Mouse (Mus musculus) gastrocnemius, postnatal 25 days (tissue): ENCODE measurements at regions not wholly inside any gene's neighbourhood (a gene's known extent, or its start where the extent isn't known, plus 50 kb on each side); places are given as distances from the start of the nearest gene placed in this dataset.

Experiments
- DNase-seq: peaks from one replicate; pipeline ENCODE4 v3.0.0; 2022

DNA sequence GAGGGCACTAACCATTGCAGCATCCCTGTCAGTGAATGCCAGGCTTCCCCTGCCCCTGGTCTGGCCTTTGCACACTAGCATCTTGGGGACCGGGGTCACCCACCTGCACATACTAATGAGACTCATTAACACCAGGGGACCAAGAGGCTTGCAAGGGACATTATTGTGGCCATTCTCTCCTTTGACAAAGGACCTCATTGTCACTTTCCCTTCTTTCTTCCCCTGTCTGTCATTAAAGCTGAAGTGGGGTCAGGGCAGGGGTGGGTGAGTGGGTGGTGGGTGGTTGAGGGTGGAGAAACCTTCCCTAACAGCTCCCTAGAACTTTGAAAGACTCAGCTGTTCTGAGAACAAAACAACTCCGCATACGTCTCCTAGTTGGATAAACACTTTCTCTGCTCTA is 356.4 kb upstream of the Id2 start:
- no peak for DNase-seq

DNA sequence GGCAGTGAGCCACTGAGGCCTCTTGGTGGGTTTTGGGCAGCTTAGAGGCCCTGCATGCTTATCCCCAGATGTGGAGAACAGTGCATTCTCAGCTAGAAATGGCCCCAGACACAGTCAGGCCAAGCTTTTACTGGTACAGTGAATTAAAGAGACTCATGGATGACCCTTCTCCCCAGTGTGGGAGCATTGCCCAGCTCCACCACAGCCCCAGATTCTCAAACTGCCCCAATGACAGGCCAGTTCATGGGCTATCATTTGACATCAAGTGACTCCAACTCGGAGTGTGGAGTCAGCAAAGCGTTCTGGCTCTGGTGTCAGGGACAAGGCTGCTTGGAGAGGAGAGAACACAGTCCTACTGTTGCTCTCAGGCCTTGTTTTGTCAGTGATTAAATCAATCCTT is 354.2 kb upstream of the Id2 start:
- no peak for DNase-seq

DNA sequence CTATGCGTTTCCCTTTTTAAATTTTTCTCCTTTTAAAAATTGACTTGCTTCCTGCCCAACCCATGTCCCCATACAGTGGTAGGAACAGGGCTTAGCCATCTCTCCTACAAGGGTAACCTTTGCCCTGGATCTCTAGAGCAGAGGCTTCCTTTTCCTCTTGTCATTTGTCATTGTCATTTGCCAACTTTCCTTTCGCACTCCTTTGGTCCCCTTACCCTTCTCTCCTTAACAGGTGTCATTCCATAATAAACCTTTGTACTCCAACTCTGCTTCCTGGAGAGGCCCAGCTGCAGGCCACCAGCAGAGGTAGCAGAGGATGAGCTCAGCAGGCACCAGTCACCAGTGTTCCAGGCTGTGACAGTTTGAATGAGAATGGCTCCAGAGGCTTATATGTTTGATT is 347.4 kb upstream of the Id2 start:
- no peak for DNase-seq

DNA sequence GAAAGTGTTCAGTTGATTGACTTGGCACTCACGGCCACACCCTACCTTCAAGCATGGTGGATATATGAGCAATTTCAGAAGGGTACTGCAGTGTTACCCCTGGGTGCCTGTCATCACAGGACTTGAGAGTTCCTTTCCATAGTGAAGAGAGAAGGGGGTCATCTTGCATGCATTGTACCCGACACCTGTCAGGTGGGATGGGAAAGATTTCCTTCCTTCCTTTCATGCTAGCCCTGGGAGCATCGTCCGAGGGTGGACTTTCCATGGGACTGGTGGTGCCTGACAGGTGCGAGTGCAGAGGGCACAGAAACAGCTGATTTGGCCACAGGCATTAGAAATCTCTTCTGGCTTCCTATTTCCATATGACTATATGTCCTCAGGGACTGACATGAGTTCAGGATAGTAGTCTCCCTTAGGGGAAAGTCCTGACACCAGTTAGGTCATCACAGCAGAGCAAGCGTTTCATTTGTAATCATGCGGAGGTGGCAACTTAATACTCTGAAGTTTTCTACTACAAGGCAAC is 342.1 kb upstream of the Id2 start:
- no peak for DNase-seq

DNA sequence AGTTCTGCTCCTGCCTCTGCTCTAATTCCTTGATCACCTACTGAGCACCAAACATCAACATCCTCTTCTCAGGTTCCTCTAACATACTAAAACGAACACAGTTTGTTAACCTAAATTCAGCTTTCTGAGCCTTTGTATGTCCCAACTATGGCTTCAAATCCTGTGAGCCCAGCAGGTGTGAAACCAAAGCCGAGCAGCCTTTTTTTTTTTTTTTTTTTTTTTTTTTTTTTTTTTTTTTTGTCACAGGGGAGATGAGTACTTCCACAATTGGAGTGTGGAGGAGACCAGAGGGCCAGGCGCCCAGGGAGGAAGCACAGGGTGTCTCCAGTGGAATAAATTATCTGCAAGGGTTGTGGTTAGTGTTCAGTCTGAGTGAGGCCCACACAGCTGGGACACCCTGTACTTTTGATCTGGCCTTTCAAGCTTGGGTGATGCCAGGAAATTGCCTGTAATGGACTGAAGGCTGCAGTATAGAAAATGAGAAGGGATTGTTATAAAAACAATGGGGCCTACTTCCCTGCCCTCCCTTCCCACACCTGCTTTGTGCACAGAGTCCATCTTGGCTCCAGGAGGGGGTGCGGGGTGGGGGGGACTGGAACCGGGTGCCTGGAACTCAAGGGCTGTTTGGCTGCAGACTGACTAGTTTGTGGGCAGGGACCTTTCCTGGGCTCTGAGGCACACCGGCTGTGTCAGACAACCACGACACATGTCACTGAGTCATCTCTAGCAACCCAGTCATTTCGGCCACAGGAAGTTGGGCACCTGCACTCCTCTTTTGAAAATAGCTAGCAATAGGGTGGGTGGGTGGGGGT is 341.5 kb upstream of the Id2 start:
- peak; percentile 15 for DNase-seq

DNA sequence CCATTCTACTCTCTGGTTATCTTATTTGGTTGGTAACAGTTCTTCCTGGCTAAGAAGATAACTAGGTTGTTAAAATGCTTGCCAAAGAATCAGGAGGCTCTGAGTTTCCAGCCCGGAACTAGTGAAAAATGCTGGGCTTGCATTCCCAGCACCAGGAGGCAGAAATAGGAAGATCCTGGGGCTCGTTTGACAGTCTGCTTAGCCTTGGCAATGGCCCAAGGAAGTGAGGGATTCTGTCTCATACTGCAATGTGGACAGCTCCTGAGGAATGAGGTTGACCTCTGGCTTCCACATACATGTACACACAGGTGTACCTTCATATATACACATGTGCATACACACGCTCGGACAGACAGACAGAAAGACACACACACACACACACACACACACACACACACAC is 340.6 kb upstream of the Id2 start:
- no peak for DNase-seq

DNA sequence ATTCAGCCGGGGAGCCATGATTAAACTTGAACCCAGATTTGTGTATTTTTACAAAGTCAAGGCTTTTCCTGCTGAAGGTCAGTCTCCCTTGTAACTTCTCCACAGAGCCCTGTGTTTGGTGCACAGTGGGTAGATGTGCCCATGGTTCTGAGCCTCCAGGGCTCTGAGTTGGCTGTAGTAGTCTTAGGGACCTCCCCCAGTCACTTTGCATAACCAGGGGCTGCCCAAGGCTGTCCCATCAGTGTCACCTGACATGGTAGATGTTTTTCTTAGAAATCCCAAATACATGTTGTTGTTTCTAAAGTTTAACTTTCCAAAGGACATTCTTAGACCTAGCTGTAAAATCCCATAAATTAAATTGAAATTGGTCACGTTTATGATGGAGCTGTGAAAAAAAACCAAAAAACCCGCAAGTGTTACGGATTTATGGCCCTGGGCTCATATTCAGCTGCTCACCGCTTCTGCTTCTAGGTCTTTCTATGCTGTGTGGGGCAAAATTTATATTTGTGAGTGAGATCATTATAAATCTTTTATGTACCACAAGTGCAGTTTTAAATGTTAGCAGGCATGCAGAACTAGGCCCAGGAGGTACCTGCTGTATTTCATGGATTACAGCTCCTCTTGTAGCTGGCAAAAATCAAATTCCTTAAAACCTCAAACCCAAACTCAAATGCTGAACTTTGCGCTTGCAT is 339.4 kb upstream of the Id2 start:
- no peak for DNase-seq

DNA sequence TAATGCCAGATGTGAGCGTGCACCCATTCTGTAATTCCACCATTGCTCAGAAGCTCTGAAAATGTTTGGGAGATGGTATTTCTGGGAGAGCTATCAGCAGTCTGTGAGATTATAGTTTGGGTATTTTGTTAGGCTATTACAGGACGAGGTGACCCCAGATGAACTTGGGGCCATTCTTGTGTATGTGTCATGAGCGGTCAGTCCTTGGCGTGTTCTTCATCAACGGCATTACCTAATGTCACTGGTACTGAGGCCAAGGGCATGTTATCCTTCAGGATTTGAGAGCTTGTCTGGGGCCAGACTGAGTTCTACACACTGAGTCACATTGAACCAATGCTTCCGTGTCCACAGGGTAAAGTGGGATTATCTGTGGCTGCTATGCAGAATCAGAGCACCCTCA is 335.9 kb upstream of the Id2 start:
- DNase-seq = no peak

DNA sequence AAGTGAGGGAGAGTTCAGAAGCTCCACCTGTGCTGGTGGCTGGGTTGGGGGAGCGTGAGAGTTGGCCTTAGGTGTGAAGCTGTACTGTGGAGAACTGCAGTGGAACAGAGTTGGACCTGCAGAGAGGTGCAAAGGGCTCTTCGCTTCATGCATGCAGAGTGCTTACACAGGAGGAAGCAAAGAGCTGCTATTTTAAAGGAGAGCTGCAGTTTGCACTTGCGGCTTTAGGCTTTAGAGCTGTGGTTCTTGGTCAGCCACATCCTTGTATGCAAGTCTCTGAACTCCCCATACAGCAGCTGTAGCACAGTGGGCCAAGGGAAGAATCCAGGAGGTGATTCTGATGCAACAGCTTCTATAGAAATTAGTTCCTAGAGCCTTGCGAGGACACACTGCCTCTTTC is 334.0 kb upstream of the Id2 start:
- DNase-seq = no peak

DNA sequence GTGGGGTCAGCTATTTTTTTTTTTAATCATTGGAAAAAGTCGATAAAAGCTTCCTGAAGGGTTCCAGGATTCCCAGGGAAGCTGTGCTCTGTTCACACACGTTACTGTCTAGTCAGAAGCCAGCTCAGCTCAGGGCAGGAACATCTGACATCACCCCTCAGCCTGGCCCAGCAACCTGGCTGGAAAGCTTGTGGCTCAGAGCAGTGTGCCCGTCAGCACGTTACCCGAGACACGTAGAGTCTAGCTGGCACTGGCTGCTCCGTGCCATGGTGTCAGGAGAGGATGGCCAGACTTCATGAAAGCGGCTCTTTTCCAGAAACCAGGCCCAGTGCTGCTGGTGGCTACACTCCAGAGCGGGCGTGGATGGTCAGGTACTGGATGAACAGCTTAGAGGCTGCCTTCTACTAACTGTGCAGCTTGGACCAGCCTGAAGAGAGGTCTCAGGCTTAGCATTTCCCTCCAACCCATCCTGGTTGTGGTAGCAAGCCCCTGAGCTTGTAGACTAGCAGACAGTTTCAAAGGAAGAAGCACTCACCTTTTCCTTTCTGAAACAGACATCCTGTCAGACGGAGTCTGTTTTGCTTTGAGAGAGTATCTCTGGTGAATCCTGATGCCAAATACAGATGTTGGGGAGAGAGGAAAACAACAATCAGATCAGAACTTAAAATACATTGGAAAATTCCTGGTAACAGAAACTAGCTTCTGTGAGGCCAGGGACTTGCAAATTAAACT is 331.1 kb upstream of the Id2 start:
- DNase-seq = peak; percentile 49

DNA sequence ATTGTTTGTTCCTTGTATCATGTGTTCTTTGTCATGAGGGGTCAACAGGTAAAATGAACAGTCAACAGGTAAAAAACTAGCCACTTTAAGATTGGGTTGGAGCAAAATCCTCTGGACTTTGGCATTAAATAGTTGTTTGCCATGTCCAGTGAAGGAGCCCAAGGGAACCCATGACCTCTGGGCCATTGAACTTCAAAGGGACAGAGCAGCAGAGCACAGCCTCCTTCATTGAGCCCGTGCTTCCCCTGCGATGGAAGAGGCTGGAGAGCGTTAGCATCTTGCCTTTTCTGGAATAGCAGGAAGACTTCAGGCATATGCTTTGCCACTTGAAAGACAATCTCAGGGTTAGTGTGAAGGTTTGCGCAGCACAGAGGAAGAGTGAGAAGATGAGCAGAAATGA is 320.4 kb upstream of the Id2 start:
- no peak for DNase-seq

DNA sequence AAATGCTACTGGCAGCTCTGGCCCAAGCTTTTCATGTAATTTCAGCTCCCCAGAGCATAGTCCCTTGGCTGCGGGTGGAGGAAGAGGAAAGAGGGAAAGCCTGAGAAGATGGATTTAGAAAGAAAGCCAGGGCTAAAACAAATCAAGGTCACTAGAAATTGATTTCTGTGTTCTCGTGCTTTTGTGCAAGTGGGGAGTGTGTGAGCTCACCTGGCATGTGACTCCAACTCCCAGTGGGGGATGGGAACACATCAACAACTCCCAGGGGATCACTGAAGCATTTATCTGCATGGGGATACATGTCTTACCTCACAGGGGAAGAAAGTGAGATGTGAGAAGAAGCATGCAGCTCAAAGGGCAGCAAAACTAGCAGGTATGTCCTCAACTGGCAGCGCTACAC is 319.6 kb upstream of the Id2 start:
- DNase-seq = no peak

DNA sequence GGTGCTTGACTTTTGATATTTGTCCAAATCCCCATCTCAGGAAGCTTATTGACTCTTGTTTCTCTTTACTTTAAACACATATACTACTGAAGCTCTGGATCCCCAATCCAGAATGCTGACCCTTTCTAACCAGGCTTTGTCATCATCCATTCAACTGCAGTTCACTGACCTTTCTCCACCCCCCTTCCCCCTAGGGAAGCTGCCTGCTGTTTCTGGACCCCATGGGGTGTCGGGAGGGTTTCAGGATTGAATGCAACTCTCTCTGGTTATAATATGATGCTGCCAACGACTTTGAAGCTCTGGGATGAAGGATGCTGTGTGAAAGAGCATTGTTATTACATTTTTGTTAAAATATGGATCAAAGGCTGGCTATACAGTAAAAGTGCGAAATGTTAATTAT is 318.7 kb upstream of the Id2 start:
- no peak for DNase-seq

DNA sequence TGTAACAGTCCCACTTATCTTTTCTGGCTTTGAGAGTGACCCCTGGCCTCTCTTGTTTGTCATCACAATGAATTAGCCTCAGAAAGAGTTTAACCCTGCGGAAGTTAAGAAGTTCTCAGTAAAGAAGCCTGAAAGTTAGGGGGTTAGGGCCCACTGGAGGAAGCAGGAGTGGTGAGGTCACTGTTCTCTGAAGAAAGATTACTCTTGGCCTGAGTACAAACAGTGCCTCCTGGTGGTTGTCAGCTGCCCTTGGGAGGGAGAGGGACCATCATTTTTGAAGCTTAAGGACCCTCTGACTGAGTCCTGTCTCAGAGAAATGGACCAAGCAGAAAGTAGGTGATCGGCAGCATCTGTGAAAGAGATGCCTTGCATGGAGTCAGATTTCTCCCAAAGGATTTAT is 318.3 kb upstream of the Id2 start:
- DNase-seq = no peak

DNA sequence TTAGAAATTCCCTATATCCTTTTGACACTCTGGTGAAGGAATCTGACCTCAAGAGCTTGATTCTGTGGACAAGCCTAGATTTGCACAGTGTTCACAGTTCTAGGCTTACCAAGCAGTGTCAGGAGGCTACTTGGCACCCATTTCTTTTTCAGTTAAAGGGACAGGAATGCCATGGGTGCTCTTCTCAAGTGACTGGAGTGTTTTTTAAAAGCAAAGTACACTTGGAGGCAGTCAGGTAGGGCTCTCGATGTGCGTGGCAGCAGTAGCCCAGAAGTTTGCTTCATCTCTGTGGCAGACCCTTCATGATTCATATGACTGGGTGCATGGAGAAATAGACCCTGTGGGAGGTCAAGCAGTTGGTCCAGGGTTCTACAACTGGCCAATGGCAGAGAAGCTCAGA is 310.4 kb upstream of the Id2 start:
- no peak for DNase-seq

DNA sequence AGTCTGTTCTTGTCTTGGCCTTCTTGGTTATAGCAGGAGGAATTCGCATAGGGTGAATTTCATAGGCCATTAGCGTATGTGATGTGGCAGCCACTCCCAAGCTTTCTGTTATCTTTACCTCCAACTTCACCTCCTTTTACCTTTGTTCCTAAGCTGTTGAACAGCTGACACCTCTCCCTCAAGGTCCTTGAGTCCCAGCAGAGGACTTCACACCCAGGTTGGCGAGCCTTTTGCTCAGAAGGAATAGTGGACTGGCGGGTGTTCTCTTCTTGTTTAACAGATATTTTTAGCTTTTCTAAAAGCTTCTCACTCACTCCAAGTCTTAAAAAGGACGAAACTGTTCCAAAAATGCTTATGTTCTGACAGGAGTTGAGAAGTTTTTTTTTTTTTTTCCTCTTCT is 303.4 kb upstream of the Id2 start:
- DNase-seq = no peak

DNA sequence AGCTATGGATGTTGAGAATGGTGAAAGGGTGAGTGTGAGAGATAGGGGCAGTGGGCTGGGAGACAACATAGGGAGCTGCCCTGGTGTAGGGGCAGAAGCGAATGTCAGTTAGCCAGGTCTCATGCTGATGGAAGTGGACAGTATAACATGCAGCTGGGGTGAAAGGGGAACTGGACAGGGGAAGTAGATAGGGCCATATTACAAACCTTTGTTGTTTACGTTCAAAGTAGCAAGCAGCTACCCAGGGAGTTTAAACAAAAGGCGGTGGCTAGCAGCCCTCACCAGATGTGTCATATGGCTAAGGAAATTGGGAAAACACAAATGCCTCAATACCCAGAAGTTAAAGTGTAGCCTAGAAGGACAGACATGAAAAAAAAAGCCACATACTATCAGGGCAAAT is 301.8 kb upstream of the Id2 start:
- no peak for DNase-seq

DNA sequence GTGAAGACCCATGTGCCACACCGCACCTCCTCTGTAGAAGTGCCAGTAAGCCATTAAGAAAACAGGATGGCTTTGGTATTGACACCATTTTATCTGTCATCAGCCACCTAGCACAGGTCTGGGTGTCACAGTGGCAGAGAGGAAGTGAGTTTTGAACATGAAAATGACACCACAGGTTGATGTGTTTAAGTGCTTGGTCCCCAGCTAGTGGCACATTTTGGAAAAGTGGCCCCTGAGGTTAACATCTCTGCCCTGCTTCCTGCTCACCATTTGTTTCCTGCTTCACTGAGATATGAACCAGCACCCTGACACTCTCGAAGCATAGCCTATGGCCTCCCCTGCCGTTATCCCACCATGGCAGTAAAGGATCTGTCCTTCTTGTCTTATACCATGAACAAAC is 297.4 kb upstream of the Id2 start:
- no peak for DNase-seq

DNA sequence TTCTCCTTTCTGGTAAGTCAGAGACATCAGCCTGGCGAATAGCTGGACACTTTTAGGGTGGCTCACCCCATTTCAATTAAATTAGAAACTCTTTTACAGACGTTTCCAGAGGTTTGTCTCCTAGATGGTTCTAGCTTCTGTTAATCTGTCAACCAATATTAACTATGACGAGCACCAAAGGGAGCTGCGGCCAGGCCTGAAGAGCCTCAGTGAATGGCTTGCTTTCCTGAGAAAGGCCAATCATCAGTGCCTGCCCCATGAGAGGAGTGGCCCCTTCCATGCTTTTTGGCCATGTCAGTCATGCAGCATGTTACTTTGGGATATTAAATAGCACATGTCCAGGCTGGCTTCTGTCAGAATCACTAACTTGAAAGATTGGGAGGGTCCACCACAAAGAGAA is 296.6 kb upstream of the Id2 start:
- DNase-seq = no peak

DNA sequence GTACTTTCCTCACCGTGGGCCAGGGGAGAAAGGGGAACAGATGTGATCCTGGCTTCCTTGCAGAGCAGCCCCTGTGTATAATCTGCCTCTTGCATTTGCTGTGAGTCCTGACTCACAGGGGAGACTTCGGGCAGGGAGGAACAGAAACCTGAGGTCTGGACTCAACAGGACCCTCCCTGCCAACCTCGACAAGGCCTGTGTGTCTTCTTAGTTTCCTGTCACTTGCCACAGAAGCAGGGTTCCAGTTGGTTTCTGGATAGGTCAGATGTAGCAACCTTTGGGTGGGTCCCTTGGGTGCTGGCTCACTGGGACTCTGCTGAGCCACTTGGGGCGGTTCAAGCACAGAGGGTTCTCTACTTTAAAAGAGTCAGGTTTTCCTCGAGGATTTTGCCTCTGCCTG is 292.3 kb upstream of the Id2 start:
- DNase-seq = no peak

DNA sequence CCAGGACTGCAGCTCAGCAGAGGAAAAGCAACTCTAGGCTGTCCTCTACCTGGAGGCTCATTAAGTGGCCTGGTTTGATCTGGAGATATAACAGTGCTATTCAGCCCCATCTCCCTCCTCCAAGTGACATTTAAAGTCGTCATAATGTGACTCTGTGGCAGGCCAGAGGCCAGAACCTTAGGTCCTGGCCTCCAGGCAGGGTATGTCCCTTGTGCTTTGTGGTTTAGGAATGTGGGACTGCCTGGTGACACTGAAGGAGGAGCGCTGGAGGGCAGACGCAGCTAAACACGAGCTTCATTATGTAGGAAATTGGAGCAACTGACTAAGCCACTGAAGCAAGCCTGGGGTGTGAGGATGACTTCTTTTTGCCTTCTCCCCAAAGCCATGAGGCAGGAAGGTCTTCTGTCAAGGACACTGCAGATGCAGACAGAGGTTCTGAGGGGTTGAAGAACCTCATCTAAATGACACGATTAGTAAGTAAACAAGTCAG is 290.9 kb upstream of the Id2 start:
- no peak for DNase-seq

DNA sequence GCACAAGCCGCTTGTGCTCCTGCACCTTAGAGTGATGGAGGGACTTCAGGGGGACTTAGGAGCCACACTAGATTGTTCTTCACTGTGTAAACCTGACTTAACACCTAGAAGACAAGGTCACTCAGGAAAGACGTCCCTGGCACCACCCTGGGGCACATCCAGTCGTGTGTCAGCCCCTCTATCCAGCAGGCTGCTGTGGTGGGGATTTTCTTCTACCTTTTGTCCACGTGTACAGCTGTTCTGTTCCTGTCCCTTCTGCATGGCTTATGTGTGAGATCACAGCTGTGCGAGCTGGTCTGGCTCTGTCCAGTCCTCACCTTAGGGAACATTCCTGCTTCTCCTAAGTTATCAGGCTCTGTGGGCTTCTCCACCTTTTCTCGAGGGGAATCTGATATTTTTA is 286.0 kb upstream of the Id2 start:
- no peak for DNase-seq

DNA sequence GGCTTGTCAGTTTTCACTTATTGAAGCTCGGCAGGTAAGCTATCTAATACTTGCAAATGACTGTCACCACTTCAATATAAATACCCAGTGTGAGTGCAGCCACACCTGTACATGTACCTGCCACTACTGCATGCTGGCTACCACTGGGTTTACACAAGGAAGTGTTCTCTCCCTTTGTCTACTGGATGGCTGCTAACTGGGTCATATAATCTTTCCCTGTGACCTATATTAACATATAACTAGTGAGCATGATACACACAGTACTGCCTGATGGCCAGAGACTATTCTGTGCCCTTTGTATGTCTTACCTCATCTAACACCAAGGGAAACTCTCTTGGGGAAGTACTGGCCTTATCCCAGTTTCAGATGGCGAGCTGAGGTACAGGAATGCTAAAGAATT is 285.5 kb upstream of the Id2 start:
- no peak for DNase-seq
